Mouse (Mus musculus): ENCODE measurements at regions not wholly inside any gene's neighbourhood (a gene's known extent, or its start where the extent isn't known, plus 50 kb on each side); places are given as distances from the start of the nearest gene placed in this dataset.

GRCm38 (mm10) chr4:64923751-64924150, 200.2 kb upstream of the Pappa start:
- H3K27me3 ChIP-seq (ENCODE audit: control insufficient read depth, insufficient read depth, low read length) = no peaks in the 10 kb centered on the region
- no peaks in the 10 kb centered on the region for H3K36me3 ChIP-seq (ENCODE audit: control insufficient read depth, insufficient read depth, low read length)
- H3K4me3 ChIP-seq (ENCODE audit: low read depth, low read length) = no peak overlapping the region
- no peaks in the 10 kb centered on the region for H3K4me1 ChIP-seq (ENCODE audit: control insufficient read depth, insufficient read depth, insufficient read length, low read length)
- no peak for TF ChIP-seq CTCF (IDR thresholded peaks at IDR 0.05; ENCODE audit: extremely low read depth, insufficient read length, insufficient replicate concordance, low read depth, low read length)
- TF ChIP-seq POLR2A (IDR thresholded peaks at IDR 0.05; ENCODE audit: low read depth, low read length) = no peak
- H3K27ac ChIP-seq (ENCODE audit: insufficient read depth, low read depth, low read length) = no peak overlapping the region

DNA sequence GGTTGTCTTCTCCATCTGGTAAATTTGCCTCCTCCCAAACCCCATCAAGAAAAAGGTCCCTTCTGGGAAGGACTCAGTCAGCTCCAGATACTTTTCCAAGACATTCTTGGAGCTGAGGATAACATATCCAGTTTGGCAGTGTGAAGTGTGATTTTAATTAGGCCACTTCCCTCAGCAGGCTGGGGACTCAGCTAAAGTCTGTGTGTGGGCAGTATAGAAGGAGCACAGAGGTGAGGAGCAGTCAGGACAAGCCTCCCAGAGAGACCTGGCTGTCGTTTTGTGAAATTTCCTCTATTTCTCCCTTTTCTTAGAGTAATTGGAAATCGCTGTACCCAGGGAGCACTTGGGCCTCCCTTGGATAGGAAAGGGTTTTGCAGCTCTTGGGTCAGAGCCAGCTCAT, 195.4 kb upstream of the Pappa start:
- no peaks in the 10 kb centered on the region for H3K36me3 ChIP-seq (ENCODE audit: control insufficient read depth, insufficient read depth, low read length)
- 53% methylated on average over 2 of the region's 2 CpGs for WGBS
- H3K27me3 ChIP-seq (ENCODE audit: control insufficient read depth, insufficient read depth, low read length) = no peaks in the 10 kb centered on the region
- no peak for TF ChIP-seq CTCF (IDR thresholded peaks at IDR 0.05; ENCODE audit: extremely low read depth, insufficient read length, insufficient replicate concordance, low read depth, low read length)
- no peak for TF ChIP-seq POLR2A (IDR thresholded peaks at IDR 0.05; ENCODE audit: low read depth, low read length)
- H3K4me3 ChIP-seq (ENCODE audit: low read depth, low read length) = no peak overlapping the region
- no peaks in the 10 kb centered on the region for H3K4me1 ChIP-seq (ENCODE audit: control insufficient read depth, insufficient read depth, insufficient read length, low read length)
- no peak overlapping the region for H3K27ac ChIP-seq (ENCODE audit: insufficient read depth, low read depth, low read length)

DNA sequence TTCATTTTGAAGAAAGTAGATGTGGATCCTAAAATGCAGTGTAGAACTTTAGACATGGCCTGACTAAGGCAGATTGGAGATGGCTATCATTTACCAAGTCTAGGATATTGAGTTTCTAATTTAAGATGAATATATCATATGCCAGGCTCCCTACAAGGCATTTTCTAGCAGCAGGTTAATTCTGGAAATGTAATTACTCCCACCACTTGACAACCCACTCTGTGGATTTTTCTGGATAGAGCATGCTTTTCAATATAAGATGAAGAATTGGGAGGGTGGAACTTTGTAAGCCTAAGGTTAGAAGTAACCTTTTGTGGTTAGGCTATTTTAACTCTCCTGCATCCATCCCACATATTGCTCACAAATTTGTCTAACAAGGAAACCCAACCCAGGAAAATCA, 178.4 kb upstream of the Pappa start:
- no peak for TF ChIP-seq POLR2A (IDR thresholded peaks at IDR 0.05; ENCODE audit: low read depth, low read length)
- no peak for TF ChIP-seq CTCF (IDR thresholded peaks at IDR 0.05; ENCODE audit: extremely low read depth, insufficient read length, insufficient replicate concordance, low read depth, low read length)
- H3K4me3 ChIP-seq (ENCODE audit: low read depth, low read length) = no peak overlapping the region
- no peaks in the 10 kb centered on the region for H3K4me1 ChIP-seq (ENCODE audit: control insufficient read depth, insufficient read depth, insufficient read length, low read length)
- no peaks in the 10 kb centered on the region for H3K27me3 ChIP-seq (ENCODE audit: control insufficient read depth, insufficient read depth, low read length)
- no peak overlapping the region for H3K27ac ChIP-seq (ENCODE audit: insufficient read depth, low read depth, low read length)
- no peaks in the 10 kb centered on the region for H3K36me3 ChIP-seq (ENCODE audit: control insufficient read depth, insufficient read depth, low read length)

DNA sequence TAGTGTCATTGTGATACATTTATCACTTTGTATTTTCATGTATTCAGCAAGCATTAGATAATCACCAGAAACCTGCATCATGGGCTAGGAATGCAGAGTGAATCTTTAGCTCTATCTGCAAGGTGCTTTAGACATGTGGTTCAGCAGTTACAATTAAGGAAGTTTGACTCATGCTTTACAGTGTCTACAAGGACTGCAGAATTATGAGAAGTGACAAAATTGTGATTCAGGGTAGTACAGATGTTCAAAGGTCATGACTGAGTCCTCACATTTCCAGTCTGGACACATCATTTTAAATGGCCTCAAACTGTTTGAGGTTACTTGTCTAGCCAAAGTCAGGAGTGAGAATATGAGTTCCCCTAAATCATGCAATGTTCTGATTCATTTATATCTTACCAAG, 171.3 kb upstream of the Pappa start:
- Histone ChIP-seq H3K36me3 (ENCODE audit: control insufficient read depth, insufficient read depth, low read length) (no peaks in the 10 kb centered on the region), H3K4me1 (ENCODE audit: control insufficient read depth, insufficient read depth, insufficient read length, low read length) (no peaks in the 10 kb centered on the region), H3K27ac (ENCODE audit: insufficient read depth, low read depth, low read length) (no peak overlapping the region), H3K27me3 (ENCODE audit: control insufficient read depth, insufficient read depth, low read length) (no peaks in the 10 kb centered on the region), H3K4me3 (ENCODE audit: low read depth, low read length) (no peak overlapping the region)
- no peak for TF ChIP-seq POLR2A (IDR thresholded peaks at IDR 0.05; ENCODE audit: low read depth, low read length)
- TF ChIP-seq CTCF (IDR thresholded peaks at IDR 0.05; ENCODE audit: extremely low read depth, insufficient read length, insufficient replicate concordance, low read depth, low read length) = no peak

DNA sequence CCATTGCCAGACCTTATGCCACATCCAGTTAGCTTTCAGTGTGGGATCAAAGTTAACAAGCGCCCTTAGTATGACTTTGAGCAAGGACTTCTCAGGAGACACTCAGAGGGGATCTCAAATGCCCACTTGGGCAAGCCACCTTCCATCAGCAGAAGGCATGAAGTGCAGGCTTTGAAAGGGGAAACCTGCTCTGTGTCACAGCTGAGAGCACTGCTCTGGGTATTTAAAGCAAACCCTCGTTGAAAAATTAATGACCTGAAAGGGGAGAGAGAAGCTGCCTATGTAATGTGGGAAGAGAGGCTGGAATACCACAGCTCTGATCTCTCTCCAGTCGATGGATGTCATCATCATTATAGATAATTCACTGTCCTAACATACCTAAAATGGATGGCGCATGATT, 165.1 kb upstream of the Pappa start:
- WGBS = 75% methylated on average over 4 of the region's 4 CpGs
- no peak overlapping the region for H3K4me3 ChIP-seq (ENCODE audit: low read depth, low read length)
- H3K36me3 ChIP-seq (ENCODE audit: control insufficient read depth, insufficient read depth, low read length) = no peaks in the 10 kb centered on the region
- H3K27ac ChIP-seq (ENCODE audit: insufficient read depth, low read depth, low read length) = no peak overlapping the region
- H3K4me1 ChIP-seq (ENCODE audit: control insufficient read depth, insufficient read depth, insufficient read length, low read length) = no peaks in the 10 kb centered on the region
- H3K27me3 ChIP-seq (ENCODE audit: control insufficient read depth, insufficient read depth, low read length) = no peaks in the 10 kb centered on the region
- TF ChIP-seq POLR2A (IDR thresholded peaks at IDR 0.05; ENCODE audit: low read depth, low read length) (no peak), CTCF (IDR thresholded peaks at IDR 0.05; ENCODE audit: extremely low read depth, insufficient read length, insufficient replicate concordance, low read depth, low read length) (no peak)

DNA sequence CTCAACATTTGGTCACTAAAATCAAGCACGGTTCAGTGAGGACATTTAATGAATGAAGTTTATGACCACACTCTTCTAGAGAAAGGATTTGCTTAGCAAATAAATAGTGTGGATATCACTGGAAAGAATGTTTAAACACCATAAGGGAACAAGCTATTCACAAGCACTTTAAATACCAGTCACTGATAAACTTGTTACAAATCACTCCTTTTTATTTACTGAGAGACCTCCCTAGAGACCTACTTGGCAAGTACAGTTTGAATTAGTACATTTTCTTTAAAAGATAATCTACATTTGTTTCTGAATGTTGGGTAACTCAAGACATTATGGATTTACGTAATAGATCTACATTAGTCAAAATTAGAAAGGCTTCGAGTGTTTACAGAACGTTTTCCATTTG, 162.2 kb upstream of the Pappa start:
- no peaks in the 10 kb centered on the region for H3K36me3 ChIP-seq (ENCODE audit: control insufficient read depth, insufficient read depth, low read length)
- no peaks in the 10 kb centered on the region for H3K4me1 ChIP-seq (ENCODE audit: control insufficient read depth, insufficient read depth, insufficient read length, low read length)
- H3K27me3 ChIP-seq (ENCODE audit: control insufficient read depth, insufficient read depth, low read length) = no peaks in the 10 kb centered on the region
- no peak for TF ChIP-seq POLR2A (IDR thresholded peaks at IDR 0.05; ENCODE audit: low read depth, low read length)
- TF ChIP-seq CTCF (IDR thresholded peaks at IDR 0.05; ENCODE audit: extremely low read depth, insufficient read length, insufficient replicate concordance, low read depth, low read length) = no peak
- no peak overlapping the region for H3K27ac ChIP-seq (ENCODE audit: insufficient read depth, low read depth, low read length)
- H3K4me3 ChIP-seq (ENCODE audit: low read depth, low read length) = no peak overlapping the region
- WGBS = 28% methylated on average over 4 of the region's 4 CpGs
